Mouse (Mus musculus) ES-E14 (cell line): ENCODE results near the gene Zbtb8a.

ENCODE experiments used
- CHD2 ChIP-seq: IDR thresholded peaks from 2 replicates; pipeline ENCODE4 v1.6.1; 2014; ENCODE audit warnings: mild to moderate bottlenecking, low read depth, low read length, inconsistent platforms
- HCFC1 ChIP-seq: IDR thresholded peaks from 2 replicates; pipeline ENCODE4 v1.6.1; 2012; ENCODE audit warnings: low read length, inconsistent platforms, borderline replicate concordance; ENCODE audit not compliant: insufficient read depth
- ZC3H11A ChIP-seq: IDR thresholded peaks from 2 replicates; pipeline ENCODE4 v1.6.1; 2012; ENCODE audit warnings: low read depth, mild to moderate bottlenecking, inconsistent platforms, low read length, borderline replicate concordance

GRCm38 (mm10) chr4:129386989-129387388 is 9.1 kb upstream of the Zbtb8a start:
- TF ChIP-seq ZC3H11A: no peak
- TF ChIP-seq CHD2: no peak
- no peak for TF ChIP-seq HCFC1
